Mouse (Mus musculus): ENCODE data around the gene Scd2. TPM values are rescaled to one million over a fixed set of nuclear protein-coding genes. Genes with fewer than 3 reads are reported as not detected.

Scd2 gene
- polyA plus RNA-seq (2012): 49.6 and 100 TPM in 2 replicates

DNA sequence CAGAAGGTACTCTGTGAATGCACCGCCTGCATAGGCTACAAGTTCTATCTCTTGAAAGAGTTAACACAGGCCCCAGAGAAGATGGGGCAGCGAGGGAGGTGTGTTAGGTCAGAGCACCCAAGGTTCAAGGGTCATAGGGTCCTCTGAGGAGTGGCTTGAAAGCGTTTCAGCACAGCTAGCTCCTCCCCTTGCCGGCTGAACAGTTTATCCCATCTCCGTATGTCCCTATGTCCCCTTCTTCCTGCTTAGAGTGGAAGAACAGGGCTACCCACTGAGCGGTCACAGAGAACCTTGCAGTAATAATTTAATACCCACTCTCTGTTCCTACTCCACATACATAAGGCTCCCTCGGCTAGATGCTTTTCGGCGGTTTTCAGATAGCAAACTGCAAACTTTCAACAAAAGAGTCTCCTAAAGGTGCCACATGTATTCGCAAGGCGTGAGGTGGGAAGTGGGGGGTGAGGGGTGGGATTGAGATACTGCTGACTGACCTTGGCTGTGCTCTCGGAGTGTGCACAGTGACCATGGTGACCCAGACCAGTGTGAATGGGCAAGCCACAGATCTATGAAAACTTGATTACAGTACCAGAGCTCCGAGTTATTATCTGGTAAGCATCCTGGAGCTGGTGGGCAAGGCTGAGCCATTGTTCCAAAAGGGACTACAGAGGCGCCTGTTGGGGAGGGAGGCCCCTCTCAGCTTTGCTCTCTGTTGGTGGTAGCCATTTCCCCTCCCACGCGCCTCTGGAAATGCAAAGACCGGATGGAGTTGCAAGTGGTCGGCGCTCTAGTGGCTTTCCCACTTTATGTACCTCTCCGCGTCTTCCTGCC is at the start of gene Scd2:
Gene Scd2, plus strand, starts transcription at position 734 of the 828 bp plus-strand sequence.
- no peak for TF ChIP-seq GATA1 (IDR thresholded peaks at IDR 0.05; ENCODE audit: low read length)

DNA sequence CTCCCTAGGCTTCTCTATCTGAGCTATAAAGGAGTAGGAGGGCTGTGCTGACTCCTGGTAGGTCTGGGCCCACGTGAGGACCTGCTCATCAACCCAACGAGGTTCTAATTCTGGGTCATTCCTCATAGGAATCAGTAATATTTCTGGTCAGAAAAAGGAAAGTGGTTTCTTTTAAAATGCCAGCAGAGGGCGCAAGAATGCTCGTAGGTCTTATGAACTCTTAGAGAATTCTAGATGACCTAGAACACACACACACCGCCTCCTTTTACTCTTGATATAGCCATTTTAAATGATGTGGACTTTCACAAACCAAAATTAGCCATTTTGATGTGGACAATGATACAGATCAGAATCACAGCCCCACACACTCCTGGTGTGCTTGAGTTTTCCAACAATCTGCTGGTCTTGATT is 47.7 kb upstream of the Scd2 start:
- no peak for TF ChIP-seq GATA1 (IDR thresholded peaks at IDR 0.05; ENCODE audit: low read length)

DNA sequence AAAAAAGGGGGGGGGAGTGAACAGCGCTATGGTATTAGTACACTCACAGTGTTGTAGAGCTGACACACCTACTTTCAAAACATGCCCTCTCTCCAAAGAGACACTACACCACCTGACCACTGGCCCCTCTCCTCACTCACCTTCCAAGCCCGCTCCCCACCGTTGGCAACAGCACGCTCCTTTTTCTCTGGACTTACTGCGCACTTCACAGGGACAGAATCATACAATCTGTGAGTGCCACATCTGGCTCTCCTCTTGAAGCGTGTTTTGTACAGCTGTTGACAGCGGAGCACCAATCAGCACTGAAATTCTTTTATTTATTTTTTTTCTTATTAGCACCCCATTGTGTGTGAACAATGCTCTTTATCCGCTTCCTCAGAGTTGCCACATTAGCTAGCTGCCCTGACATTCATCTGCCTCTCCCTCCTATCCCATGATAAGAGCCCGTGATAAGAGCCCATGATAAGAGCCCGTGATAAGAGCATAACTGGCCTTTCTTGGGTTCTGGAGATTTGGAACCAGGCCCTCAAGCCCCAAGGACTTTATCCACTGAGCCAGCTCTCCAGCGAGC is 47.0 kb upstream of the Scd2 start:
- TF ChIP-seq GATA1 (IDR thresholded peaks at IDR 0.05; ENCODE audit: low read length): peak; percentile 68

DNA sequence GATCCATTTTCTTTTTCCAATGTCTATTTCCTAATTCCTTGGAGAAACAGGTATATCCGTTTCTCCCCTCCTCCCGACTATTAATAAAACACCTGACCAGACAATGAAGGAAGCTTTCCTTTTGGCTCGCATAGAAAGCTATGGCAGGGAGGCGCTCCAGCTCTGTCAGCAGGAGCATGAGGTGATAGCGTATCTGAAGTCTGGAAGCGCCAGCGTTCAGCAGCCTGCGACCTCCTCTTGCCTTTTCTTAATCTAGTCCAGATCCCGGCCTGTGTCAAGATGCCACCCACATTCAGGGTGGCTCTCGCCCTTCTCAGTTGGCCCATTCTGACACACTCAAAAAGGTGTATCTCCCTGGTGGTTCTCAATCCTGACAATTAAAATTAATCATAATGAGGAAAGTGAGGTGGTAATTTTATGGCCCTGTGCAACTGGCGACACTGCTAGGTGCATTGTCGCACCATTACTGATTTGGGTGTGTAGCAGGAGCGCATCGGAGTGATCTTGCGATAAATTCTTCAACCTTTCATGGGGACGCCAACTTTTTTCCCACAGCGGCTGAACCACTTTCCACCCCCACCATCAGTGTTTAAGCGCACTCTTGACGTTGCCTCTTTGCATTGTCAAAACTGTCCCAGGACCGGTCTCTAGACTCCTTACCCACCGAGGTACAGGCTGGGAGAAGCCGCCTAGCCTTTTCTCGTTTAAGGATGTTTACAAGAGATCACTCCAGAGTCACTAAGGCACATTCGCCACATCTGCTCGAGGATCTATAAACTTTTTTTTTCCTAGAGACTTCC is 46.0 kb upstream of the Scd2 start:
- TF ChIP-seq GATA1 (IDR thresholded peaks at IDR 0.05; ENCODE audit: low read length): no peak

DNA sequence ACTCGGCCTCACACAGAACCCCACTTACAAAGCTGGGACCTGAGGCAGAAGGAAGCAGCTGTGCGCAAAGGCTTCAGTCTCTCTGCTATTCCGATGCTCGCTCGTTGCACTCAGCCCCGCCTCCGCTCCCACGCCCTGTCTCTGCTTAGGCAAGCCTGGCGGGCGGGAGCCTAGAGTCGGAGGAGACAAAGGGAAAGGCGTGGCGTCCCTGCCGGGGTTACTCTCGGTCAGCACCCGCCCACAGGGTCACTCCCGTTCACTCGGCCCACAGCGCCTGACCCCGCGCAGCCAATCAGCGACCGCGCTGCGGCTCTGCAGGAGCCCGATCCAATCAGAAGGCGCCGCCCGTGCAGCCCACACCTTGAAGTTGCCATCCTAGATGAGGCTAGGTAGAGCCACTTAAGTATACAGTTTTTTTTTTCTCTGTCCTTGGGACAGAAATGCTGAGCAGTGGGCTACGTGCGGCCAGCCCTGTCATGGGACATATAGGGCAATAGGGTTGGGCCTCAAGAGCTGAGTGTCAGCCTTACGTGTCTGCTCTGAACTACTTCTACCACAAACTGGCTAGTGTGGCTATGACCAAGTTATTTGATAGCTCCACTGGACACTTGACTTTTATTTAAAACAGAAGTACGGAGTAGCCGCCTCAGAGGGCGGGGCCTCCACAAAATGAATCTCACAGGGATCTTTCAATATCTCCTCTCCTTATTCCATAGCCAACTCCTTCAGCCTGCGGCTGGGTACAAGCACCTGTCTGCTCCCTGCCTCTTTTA is 45.2 kb upstream of the Scd2 start:
- no peak for TF ChIP-seq GATA1 (IDR thresholded peaks at IDR 0.05; ENCODE audit: low read length)

DNA sequence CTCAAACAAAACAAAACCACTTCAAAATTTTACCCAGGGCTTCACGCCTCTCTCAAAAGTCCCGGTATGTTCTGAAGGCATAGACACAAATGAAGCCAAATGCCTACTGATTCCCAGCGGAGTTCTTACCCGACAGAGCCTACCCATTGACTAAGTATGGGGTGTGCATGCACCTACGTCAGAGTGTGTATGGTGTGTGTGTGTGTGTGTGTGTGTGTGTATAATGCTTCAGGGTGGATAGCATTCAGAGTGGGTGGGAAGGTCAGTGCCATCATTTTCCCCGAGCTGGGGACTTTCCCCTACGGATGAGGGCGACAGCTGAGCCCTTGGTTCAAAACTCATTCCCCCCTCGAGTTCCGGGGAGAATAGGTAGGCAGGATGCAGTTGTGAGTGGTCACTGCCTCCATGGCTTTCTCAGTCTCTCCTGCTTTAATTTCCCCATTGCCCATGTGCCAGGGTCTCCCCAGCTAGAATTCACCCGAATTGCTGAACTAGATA is 44.6 kb upstream of the Scd2 start:
- TF ChIP-seq GATA1 (IDR thresholded peaks at IDR 0.05; ENCODE audit: low read length): no peak

DNA sequence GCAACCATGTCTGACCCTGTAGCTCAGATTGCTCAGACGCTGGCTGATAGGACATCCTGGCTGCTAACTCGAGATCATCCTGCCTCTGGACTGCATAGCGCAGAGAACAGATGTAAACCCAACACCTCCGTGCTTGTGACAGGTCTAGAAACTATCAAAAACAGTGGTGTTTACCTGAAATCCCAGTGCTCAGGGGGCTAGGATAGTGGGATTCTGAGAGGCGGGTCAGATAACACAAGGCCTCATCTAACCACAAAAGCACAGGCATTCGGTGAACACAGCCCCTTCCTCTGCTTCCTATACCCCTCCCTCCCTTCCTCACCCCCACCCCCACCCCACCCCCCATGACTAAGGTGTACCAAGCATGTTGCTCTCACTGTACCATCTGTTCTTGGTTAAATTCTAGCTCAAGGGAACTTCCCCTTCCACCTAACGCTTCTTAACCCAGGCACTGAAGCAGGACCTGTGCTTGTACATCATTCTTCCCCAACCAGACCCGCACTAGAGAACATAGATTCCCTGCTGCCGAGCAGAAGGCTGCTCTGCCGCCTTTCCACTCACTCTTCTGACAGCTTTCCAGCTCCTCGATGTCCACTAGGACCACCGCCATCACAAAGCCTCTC is 41.4 kb upstream of the Scd2 start:
- no peak for TF ChIP-seq GATA1 (IDR thresholded peaks at IDR 0.05; ENCODE audit: low read length)

DNA sequence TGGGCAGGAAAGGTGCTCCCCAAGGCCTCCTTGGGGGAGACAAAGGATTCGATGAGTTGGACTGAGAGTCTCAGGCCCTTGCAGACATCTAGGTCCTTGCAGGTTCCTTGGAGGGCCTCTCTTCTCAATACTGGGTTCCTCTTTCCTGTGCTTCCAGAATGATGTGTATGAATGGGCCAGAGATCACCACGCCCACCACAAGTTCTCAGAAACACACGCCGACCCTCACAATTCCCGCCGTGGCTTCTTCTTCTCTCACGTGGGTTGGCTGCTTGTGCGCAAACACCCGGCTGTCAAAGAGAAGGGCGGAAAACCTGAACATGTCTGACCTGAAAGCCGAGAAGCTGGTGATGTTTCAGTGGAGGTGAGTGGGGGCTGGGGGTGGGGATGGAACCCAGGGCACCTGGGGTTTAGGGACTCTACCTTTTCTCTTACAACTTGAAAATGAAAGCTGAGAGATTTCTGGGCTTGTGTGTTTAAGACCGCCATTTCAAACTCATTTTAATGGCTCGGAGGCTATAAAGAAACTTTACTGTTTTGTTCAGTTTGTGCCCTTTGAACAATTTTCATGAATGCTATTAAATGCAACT is 36.0 kb upstream of the Scd2 start:
- TF ChIP-seq GATA1 (IDR thresholded peaks at IDR 0.05; ENCODE audit: low read length): no peak

DNA sequence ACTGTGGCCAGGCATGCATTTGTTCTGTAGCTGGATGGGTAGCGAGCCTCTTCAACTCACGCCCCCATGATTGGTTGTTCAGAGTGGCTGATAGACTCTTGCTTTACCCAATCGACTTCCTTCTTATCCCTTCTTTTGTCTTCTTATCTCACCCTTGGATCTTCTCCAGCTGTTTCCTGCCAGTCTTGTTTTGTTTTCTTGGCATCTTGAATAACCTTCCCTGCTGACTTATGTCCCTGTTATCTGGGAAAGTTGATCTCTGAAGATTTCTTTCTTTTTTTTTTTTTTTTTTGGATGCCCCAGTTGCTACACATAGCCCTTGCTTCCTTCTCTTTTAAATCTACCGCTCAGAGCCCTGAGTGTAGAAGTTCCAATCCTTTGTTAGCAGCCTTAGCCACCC is 34.0 kb upstream of the Scd2 start:
- TF ChIP-seq GATA1 (IDR thresholded peaks at IDR 0.05; ENCODE audit: low read length): no peak

DNA sequence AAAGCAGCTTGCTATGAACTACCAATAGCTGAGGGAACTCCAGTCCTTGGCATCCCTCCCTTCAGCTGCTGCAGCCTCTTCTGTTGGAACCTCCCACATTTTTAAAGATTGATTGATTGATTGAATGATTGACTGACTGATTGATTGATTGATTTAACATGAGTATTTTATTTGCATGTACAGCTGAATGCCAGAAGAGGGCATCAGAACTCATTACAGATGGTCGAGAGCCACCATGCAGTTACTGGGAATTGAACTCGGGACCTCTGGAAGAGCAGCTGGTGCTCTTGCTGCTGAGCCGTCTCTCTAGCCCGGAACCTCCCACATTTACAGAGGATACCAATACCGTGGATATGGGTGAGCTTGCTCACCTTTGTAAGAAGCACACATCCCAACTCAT is 33.0 kb upstream of the Scd2 start:
- no peak for TF ChIP-seq GATA1 (IDR thresholded peaks at IDR 0.05; ENCODE audit: low read length)

DNA sequence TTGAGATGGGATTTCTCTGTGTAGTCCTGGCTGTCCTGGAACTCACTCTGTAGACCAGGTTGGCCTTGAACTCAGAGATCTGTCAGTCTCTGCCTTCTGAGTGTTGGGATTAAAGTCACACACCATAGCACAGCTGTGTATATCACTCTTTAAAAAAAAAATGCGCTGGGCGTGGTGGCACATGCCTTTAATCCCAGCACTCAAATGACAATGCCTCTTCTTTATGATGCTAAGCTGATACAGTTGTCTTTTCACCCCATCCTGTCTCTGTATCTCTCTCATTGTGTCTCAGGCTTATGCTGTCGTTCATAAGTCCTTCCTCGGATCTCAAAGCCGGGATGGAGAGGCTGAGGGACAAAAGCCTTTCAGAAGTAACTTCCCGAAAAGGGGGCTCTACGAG is 31.7 kb upstream of the Scd2 start:
- TF ChIP-seq GATA1 (IDR thresholded peaks at IDR 0.05; ENCODE audit: low read length): no peak

DNA sequence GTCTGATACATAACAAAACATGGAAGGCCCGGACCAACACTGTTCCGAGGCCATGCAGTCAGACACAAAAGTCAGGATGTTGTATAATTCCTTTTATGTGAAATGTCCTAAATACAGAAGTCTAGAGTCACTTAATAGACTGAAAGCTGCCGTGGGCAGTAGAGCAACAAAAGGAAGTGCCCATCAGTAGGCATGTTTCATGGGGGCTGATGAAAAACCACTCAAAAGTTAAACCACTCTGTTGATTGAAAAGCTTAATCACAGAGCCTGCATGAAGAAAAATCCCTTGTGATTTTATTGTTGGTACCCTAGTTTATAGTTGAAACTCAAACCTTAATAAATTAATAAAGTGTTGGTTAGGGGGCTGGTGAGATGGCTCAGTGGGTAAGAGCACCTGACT is 29.9 kb upstream of the Scd2 start:
- TF ChIP-seq GATA1 (IDR thresholded peaks at IDR 0.05; ENCODE audit: low read length): no peak

DNA sequence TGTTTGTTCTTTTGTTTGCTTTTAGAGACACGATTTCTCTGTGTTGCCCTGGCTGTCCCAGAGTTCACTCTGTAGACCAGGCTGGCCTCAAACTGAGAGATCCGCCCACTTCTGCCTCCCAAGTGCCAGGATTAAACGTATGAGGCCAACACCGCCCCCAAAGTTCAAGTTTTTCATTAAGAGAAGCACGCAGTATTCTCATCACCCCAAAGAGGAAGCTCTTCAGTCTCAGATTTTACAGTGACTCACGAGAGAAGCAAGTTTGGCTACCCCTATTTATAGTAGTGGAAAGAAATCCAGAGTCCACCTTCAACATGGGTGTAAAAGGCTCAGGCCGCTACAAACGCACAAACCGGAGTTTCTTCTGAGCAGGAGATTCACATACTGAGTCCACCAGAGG is 29.2 kb upstream of the Scd2 start:
- TF ChIP-seq GATA1 (IDR thresholded peaks at IDR 0.05; ENCODE audit: low read length): no peak

DNA sequence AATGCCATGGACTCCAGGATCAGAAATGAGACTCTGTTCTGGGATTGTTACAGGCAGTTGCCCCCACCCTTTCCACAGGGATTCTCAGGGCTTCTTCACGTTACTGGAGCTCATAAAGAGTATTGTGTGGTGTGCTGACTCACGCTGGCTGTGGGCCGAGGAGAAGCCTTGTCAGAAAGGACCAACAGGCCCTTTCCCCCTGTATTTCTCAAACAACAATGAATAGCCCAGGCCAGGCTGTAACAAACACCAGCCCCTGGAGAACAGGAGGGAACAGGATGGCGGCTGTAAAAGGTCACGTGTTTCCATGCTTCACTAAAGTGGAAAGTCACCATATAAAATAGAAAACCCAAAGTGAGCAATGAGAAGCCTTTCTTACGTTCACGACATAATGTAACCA is 28.2 kb upstream of the Scd2 start:
- TF ChIP-seq GATA1 (IDR thresholded peaks at IDR 0.05; ENCODE audit: low read length): no peak

DNA sequence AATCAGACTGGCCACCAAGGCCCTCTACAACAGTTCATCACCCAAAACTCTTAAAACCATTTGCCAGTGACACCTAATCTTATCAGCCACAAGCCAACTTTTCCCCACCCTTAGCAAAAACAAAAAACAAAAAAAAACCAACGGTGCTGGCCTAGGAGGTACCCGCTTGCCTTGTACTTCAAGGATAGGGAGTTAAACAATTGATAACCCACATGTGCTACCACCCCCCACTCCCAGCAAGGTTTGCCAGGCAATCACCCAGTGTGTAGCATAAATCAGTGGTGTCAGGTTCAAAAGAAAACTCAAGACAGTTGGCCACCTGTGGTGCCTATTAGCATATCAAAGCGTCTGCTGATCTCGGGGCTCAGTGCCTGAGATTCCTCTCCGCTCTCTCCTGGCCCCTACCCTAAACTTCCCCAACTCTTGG is 27.6 kb upstream of the Scd2 start:
- TF ChIP-seq GATA1 (IDR thresholded peaks at IDR 0.05; ENCODE audit: low read length): no peak
